Mouse (Mus musculus): ENCODE data around the gene Zfp983. TPM values are rescaled to one million over a fixed set of nuclear protein-coding genes. Genes with fewer than 3 reads are reported as not detected.
"Not testable (repeated sequence)": the region's sequence is repeated elsewhere in the genome, so short reads cannot be mapped to it uniquely, and the experiment has no call there.

The Zfp983 gene
- total RNA-seq (2022), result 10 to 100 TPM in 2 of 4 experiments, 1 to 10 TPM in 2; 8.2 to 13.5 (median 10.0) TPM

DNA sequence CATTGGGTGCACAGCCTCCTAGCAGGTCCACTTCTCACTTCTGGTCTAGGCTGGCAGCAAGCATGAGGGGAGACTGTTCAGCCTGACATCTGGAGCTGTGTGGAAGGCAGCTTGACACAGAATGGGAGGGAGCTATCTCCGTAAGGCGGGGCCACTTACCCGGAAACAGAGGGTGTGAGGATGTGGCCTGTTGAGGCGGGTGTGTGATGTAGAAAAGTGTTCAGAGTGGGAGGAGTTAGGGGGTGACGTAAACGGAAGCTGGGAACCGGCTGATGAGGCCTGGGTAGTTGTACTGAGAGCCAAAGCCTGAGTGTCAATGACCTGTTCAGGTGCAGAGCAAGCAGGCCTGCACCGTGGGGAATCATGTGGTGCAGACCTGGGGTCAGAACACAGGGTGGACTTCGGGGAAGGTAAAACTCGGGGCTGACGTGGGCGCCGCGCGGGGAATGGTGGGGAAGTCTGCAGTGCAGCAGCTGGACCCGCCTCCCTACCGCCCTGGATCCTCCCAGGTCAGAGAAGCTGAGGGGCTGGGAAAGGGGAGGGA, at the start of gene Zfp983:
Gene Zfp983 (plus strand): TSS at position 261 of the 544 bp plus-strand sequence.
- DNase-seq, result peak; percentile 82

DNA sequence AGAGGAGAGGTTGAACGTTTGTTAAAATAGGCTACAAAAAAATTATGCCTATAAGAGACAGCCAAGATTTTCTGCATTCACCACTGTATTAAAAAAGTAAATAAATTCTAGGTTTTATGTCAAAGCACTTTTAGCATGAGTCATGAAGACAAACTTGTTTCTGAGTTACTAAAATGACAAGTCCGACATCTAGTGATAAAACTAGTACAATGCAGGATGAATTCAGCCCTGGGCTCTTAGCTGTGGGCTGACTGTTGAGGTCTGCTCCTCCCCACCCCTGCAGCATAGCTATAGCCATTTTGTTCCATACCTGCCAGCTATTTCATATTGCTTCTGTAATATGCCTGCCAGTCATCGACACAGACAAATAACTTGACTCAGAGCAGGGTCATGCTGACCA, 34.1 kb upstream of the Zfp983 start:
- DNase-seq, result no peak

DNA sequence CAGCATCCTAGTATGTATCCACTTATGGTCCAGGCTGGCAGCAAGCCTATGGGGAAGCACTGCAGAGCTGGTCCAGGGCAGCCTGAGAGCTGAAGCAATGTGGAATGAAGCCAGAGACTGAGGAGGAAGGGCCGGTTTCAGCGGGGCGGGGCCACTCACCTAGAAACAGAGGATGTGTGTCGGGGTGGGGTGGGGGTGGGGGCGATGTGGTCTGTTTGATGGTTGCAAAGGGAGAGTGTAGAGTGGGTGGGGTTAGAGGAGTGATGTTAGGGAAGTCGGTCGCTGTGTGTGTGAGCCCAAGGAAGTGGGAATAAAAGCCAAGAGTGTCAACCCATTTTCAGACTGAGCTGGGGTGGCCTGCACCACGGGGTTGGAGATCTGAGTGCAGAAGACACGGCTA, 33.1 kb upstream of the Zfp983 start:
- DNase-seq, result no peak

GRCm38 (mm10) chr17:21623647-21624046, 26.8 kb upstream of the Zfp983 start:
- DNase-seq, result no peak

DNA sequence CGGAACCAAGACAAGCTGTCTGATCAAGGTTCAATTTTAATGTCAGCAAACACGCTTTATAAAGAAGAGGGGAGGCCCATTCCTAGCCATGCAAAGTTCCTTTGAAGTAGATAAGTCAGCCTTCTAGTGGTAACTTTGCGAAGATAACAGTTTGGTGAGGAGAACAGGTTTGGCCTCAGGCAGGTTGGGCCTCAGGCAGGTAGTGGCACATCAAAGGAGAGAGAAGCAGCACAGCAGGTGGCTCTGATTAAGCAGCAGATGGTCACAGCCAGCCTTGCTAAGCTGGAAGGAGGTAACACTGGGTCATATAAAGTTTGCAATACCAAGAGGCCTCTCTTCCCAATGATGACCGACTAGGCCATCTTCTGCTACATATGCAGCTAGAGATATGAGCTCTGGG, 14.7 kb upstream of the Zfp983 start:
- DNase-seq, result not testable (repeated sequence)

DNA sequence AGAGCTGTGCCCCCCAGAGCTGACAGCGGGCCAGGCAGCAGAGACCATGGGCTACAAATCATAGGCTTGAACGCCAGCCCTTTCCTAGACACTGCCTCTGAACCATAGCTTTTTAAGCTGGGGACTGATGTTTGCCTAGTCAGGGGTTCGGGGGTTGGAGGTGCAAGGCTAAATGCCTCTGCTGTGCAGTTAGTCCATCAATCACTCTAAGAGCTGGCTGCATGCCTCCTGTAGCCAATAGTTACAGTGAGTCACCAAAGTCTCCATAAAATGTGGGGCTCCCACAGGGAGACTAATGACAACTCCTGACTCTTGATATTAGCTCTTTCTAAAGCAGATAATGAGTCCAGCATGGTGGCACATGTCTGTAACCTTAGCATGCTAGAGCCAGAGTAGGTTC, 1.6 kb upstream of the Zfp983 start:
- DNase-seq, result peak; percentile 67

DNA sequence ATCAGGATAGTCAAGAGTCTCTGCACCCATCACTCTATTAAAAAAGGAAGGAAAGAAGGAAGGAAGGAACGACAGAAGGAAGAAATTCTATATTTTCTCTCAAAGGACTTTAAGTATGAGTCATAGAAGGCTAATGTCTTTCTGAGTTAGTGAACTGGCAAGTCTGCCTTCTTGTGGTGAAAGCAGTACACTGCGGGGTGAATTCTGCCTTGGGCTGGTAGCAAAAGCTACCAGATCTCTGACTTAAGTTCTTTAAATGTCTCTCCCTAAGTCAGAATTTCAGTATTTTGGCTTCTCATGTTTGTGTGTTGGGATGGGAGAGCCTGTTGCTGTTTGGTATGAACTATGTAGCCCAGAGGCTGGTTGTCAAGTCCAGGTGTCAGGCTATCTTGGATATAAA, 488 bp upstream of the Zfp983 start:
- no peak for DNase-seq

DNA sequence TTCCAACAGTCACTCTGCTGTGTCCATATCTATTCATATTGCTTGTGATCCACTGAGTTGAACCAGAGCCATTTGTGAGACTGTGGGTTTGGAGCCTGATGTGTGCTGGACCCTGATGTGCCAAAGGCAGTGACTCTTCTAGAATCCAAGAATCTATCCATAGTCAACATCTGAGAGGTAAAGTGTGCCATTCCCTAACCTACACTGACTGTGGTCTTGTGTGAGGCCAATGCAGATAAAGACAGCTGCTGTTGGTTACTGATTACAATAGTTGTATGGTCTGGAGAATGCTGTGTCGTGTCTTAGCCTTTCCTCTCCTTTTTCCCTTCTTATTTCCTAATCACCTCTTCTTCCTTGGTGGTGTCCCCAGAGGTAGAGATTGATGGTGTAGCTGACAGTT, 28.4 kb downstream of the Zfp983 start:
- not testable (repeated sequence) for DNase-seq

DNA sequence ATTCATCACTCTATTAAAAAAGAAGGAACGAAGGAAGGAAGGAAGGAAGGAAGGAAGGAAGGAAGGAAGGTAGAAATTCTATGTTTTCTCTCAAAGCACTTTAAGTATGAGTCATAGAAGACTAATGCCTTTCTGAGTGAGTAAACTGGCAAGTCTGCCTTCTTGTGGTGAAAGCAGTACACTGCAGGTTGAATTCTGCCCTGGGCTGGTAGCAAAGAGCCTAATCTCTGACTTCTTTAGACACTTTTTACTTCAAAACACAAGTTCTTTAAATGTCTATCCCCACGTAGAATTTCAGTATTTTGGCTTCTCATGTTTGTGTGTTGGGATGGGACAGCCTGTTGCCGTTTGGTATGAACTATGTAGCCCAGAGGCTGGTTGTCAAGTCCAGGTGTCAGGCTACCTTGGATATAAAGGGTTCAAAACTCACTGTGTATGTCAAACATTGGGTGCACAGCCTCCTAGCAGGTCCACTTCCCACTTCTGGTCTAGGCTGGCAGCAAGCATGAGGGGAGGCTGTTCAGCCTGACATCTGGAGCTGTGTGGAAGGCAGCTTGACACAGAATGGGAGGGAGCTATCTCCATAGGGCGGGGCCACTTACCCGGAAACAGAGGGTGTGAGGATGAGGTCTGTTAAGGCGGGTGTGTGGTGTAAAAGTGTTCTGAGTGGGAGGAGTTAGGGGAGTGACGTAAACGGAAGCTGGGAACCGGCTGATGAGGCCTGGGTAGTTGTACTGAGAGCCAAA, 29.0 kb downstream of the Zfp983 start:
- DNase-seq, result peak; percentile 88

- DNase-seq, result not testable (repeated sequence)
Measured at GRCm38 (mm10) chr17:21680019-21680376, 29.6 kb downstream of the Zfp983 start.

DNA sequence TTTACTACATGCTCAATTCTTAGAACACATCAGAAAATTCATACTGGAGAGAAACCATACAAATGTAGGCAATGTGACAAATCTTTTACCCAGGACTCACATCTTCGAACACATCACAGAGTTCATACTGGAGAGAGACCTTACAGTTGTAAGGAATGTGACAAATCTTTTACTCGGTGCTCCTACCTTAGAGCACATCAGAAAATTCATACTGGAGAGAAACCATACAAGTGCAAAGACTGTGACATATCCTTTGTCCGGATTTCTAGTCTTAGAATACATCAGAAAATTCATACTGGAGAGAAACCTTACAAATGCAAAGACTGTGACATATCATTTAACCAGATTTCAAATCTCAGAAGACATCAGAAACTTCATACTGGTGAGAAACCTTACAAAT, 41.1 kb downstream of the Zfp983 start, which contains the start of gene Gm10226:
Gene Gm10226 (plus strand): TSS at position 301 of the 400 bp plus-strand sequence.
- no peak for DNase-seq

DNA sequence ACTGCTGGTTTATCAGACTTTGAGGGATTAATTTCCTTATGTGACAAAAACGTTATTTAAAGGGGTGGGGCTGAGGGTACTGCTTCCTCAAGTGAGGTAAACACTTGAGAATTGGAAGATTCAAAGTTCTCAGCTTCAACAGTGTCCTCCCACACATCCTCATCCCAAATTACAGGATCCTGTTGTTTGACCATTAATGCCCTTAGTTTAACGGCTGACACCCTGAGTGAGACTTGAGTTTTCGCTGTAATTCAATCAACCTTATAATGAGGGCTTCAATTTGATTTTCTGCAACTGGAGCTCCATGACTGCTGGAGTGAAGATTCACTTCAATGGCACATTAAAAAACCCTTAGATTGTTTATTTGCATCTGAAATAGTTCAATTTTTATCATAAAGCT, 42.9 kb downstream of the Zfp983 start:
- no peak for DNase-seq

- no peak for DNase-seq
Measured at GRCm38 (mm10) chr17:21696073-21696472, 45.6 kb downstream of the Zfp983 start.

DNA sequence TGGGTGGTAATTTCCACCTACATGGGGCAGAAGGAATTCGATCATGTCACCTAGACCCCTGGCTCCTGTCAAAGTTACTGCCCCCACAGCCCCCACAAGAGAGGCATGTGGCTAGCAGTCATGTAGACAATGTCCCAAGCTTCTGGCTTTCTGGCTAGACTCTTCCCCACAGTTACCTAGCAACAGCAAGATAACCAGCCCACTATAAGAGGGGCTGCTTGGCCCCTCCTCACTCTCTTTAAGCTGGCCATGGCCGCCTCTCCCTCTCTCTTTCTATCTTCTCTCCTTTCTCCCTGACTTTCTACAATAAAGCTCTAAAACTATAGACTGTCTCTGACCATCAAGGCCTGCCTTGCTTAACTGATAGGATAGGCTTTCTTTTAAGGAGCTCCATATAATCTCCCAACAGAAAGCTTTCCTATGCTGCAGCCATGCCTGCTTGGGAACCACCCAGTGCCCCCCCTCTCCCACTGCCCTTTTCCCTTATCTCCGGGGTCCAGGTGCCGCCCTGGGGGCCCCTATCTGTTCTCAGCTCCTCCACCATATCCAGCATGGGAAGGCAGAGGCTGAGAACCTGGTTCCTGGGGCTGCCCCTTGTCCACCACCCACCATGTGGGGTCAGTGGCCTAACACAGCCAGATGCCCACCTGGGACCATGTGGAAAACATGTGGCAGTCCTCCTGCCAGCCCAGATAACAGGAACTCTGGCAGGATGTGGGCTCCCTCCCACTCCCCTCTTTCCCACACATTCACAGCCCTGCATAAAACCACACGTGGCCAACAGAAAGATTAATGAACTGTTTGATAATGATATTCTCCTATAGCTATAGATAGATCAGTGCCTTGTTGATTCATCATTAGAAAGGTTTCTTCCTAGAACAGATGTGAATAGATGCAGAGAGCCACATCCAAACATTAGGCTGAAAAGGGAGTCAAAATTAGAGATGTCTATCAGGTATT, 52.1 kb downstream of the Zfp983 start:
- DNase-seq, result no peak

DNA sequence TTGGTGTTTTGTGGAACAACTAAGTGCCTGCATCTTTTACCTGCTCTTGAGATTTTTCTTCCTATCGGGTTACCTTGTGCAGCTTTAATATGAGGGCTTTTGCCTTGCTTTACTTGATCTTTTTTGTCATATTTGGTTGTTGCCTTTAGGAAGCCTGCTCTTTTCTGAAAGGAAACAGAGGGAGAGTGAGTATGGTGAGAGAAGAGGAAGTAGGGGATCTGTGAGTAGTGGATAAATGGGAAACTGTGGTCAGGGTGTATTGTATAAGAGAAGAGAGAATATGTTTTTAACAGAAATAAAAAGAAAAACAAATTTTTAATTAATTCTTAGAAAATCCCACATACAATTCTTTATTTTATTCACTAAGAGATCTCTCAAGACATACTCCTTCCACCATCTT, 53.0 kb downstream of the Zfp983 start:
- DNase-seq, result no peak

DNA sequence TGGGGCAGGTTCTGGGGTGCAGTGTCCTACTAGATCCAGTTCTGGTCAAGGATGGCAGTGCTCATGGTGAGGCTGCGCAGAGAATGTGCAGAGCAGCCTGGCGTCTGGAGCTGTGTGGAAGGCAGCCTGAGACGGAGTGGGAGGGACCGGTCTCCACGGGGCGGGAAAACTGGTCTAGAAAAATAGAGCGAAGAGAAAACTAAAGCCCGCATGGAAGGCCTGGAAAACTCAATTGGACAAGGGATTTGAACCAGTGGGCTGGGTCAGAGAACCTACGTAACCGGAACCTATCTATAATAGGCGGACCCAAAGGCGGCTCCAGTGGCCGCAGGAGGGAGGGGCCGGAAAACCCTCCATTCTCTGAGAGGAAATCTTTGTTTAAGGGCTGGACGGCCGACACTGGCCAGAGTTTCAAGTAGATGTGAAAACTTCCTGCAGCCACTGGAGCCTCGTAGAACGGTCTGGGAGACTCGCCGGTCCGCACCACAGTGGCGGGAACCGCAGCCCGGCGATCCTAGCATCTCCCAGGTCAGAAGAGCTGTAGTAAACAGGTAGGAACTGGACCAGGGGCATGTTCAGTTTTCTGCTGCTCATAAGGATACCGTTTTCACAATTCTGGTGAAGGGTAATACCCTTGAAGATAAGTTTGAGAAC, 57.0 kb downstream of the Zfp983 start, which contains the start of gene Zfp760:
Gene Zfp760 (plus strand): TSS at position 399 of the 654 bp plus-strand sequence.
- DNase-seq, result peak; percentile 86

DNA sequence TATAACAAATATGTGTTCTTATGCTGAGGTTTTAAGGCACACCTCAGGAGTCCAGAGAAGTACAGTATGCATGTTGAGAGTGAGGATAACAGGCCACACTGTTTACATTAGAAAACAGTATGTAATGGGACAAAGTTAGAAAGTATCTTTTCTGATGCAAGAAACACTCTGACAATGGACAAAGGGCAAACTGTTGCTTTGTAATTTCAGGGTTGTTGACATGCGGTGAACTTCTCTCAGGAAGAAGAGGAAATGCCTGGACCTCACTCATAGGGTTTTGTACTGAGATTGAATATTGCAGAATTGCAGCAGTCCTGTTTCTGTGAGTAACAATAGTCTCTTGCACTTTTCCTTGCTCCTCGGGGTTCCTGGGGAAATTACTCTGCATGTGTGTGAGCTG, 58.0 kb downstream of the Zfp983 start:
- no peak for DNase-seq

Other genes with a start within 250 kb of the Zfp983 start
- gene Zfp54, start 227.4 kb upstream of the Zfp983 start, total RNA-seq (2022), result 1 to 10 TPM; 2.5 to 4.8 (median 3.5) TPM
- 1 to 10 TPM; 6.3 to 8.4 (median 7.6) TPM for gene Zfp51, start 200.2 kb upstream of the Zfp983 start, total RNA-seq (2022)
- gene Zfp53, start 161.6 kb upstream of the Zfp983 start, total RNA-seq (2022), result 1 to 10 TPM; 3.0 to 3.8 (median 3.4) TPM
- gene Zfp52, start 115.1 kb upstream of the Zfp983 start, total RNA-seq (2022), result 10 to 100 TPM; 29.8 to 42.1 (median 33.2) TPM
- gene Zfp948, start 83.6 kb upstream of the Zfp983 start, total RNA-seq (2022), result 10 to 100 TPM in 1 of 4 experiments, 1 to 10 TPM in 3; 6.8 to 12.5 (median 9.1) TPM
- 1 to 10 TPM in 3 of 4 experiments, not detected in 1; 2.9 to 7.5 (median 6.9) TPM for gene Gm10226, start 41.2 kb downstream of the Zfp983 start, total RNA-seq (2022)
- 1 to 10 TPM; 6.3 to 8.3 (median 7.9) TPM for gene Zfp760, start 57.1 kb downstream of the Zfp983 start, total RNA-seq (2022)
- 10 to 100 TPM in 3 of 4 experiments, 1 to 10 TPM in 1; 9.9 to 13.9 (median 12.5) TPM for gene Zfp229, start 80.2 kb downstream of the Zfp983 start, total RNA-seq (2022)
- 1 to 10 TPM; 1.8 to 2.6 (median 2.3) TPM for gene Zfp820, start 195.1 kb downstream of the Zfp983 start, total RNA-seq (2022)